Mouse (Mus musculus): ENCODE measurements around the gene Eno3.
A peak's percentile ranks its signal among the peaks of the same experiment; 100 is the strongest.

The Eno3 gene

DNA sequence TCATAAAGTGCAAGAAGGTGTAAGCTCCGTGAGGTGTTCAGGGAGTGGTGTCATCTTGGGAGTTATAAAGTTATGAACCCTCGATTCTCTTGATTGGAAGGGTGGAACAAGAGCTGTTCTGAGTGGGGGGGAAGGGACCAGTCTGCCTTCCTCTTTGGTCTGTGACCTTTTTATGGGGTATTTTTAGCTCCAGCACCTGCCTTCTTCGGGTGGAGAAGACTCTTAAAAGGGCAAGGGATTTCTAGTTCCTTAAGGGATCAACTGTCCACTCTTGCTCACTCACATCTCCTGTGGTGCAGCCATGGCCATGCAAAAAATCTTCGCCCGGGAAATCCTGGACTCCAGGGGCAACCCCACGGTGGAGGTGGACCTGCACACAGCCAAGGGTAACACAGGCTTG is 571 bp downstream of the Eno3 start:
- peak; percentile 51 for DNase-seq (ENCODE audit: low read depth, low spot score)

DNA sequence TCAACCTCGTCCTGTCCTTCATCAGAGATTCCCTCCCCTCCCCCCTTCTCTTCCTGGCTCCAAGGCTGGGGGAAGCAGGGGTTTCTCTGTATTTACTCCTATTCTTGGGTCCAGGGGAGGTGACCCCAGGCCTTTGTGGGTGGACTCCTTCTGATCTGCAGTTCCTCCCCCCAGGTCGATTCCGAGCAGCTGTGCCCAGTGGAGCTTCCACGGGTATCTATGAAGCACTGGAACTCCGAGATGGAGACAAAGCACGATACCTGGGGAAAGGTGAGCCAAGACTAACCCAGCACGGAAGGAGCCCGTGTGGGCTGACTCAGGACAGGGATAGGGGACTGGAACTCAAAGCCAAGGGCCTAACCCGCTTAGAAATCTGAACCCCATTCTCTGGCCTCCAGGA is 989 bp downstream of the Eno3 start:
- DNase-seq (ENCODE audit: low read depth, low spot score) = no peak

DNA sequence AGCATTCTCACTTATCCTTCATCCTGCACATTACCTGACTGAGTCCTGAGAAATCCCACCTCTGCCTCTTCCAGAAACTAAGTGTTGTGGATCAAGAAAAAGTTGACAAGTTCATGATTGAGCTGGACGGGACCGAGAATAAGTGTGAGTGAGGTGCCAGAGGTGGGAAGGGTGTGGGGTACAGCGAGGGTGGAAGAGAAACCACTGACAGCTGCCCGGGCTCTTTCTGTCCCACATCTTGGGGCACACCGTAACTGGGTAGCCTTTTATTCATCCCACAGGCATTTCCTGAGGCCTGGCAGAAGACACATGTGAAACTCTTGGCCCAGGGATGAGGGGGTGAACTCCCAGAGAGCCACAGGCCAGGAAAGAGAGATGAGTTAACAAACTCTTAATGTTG is 1.5 kb downstream of the Eno3 start:
- DNase-seq (ENCODE audit: low read depth, low spot score) = no peak

DNA sequence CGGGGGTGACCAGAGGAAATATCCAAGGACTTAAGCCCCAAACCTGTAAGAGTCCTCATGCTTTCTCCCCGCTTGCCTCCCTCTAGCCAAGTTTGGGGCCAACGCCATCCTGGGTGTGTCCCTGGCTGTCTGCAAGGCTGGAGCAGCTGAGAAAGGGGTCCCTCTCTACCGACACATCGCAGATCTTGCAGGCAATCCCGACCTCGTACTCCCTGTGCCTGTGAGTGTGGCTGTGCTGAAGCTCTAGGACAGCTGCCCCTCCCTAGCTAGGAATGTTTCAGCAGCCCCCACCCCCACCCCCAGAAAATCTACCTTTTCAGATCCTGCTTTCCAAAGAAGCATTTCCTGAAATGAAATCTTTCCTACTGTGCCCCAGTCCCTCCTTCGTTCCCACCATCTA is 1.9 kb downstream of the Eno3 start:
- no peak for DNase-seq (ENCODE audit: low read depth, low spot score)

DNA sequence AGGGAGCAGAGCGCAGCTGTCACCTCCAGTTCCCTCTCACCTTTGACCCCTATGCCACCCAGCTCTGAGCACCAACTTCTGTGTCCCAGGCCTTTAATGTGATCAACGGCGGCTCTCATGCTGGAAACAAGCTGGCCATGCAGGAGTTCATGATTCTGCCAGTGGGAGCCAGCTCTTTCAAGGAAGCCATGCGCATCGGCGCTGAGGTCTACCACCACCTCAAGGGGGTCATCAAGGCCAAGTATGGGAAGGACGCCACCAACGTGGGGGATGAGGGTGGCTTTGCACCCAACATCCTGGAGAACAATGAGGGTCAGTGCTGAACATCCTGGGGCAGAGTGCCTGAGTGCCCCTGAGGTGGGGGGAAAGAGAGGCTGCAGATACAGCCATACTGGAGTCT is 3.6 kb downstream of the Eno3 start:
- no peak for DNase-seq (ENCODE audit: low read depth, low spot score)

DNA sequence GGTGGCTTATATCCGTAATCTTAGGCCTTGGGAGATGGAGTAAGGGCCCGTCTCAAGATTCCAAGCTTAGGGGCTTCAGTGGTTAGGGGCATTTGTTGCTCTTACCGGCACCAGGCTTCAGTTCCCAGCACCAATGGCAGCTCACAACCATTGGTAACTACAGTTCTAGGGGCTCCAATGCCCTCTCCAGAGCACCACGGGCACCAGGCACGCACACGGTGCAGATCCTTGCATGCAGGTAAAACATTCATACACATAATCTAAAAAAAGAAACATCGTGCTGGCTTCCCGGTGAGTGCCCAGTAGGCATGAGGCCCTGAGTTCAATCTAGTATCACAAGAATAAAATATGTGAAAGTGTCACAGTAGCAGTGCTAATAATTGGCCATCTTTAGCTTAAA is 6.1 kb downstream of the Eno3 start:
- no peak for DNase-seq (ENCODE audit: low read depth, low spot score)

DNA sequence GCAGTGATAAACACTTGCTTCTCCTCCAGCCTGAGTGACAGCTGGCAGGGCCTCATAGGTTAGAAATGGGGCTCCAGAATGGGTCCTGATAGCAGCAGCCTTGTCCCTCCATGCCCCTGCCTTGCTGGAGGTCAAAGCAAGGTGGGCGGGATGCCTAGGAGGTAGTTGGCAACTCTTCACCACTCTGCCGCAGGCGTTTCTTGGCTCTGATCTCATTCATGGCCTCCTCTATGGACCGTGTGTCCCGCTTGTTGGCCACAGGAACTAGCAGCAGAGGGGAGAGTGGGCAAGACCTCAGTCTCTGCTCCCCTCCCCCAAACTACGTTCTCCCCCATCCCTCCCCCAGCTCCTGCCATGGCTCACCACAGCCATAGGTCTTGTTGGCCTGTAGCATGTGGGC is 7.0 kb downstream of the Eno3 start:
- no peak for DNase-seq (ENCODE audit: low read depth, low spot score)

DNA sequence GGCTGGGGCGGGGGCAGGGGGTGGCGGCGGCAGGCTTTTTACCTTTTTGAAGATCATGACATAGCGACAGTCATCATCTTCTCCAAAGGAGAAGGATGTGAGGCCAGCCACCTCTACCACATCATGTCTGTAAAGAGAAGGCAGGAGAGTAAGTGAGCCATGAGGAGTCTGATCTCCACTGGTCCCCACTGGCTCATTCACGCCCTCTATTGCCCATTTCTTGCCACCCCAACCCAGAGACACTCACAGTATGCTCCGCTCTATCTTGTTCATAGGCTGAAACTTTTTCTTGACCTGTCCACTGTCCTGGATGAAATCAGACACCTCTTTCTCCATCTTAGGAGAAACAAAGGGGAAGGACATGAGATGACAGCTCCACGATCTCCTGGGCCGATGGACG is 7.7 kb downstream of the Eno3 start:
- DNase-seq (ENCODE audit: low read depth, low spot score) = peak; percentile 15

DNA sequence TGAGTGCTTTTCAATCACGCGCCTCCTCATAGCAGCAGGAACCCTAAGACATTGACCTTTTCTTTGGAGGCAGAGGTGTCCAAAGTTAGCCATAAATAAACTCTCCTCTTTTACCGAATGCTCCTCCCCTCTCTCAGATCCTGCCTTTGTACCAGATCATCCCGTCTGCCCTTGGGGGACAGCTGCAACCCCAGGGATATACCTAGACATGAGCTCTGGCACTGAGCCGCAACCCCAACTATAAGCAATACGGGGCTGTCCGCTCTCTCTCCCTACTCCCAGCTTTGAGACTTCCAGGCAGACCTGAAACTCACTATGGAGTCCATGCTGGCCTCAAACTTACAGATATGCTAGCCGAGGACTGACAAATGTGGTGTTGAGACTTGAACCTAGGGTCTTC is 9.7 kb downstream of the Eno3 start:
- DNase-seq (ENCODE audit: low read depth, low spot score) = no peak

DNA sequence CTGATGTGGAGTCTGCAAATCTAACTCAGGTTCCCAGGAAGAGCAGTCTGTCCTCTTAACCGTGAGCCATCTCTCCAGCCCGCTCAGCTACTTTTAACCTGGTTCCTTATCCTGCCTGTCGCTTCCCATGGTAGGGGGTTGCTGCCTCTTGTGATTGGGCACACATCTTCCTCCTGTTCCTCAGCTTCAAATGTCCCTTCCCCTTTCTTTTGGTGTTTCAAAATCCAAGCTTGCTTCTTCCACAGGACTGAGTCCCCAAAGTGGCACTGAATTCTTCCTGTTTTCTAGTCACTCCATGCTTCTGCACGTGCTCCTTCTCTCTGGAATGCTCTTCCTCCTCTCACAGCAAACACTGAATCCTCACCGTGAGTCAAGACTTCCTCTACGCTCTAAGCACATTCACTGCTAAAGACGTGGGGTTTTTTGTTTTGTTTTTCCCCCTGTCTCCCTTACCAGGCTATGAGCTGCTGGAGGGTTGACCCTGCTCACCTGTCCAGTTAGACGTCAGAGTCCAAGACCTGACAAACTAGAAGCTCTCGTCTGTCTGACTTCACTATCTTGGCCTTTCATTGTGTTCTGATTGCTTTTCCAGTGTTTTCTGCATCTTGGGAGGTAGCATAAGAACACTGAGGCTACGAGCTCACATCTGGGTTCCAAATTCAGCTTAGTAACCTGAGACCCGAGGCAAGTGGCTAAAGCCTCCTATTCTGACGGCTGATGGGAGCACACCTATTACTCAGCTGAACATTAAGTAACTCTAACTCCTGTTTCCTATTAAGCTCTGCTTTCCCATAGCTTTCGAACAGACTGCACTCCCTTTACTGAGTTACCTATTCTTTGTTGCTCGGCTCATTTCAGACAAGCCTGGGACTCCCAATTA is 10.5 kb downstream of the Eno3 start:
- no peak for DNase-seq (ENCODE audit: low read depth, low spot score)

DNA sequence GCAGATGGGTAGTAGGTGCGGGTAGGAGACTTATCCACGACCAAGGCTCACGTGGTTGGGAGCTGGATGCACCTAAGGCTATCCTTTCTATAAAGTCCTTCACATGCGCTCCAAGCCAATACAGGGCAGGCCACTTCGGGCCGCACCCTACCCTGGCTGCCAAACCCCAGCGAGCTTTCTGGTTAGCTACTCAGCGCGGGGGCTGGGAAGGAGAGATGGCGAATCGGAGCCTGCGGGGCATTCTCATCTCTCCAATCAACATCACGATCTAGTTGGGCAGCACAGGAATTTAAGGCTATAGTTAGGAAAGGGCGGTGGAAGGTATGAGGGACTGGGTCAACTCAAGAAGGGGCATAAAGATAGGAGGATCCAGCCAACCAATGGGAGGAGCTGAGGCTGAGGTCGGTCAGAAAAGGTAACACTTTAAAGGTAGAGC is 11.4 kb downstream of the Eno3 start:
- no peak for DNase-seq (ENCODE audit: low read depth, low spot score)

DNA sequence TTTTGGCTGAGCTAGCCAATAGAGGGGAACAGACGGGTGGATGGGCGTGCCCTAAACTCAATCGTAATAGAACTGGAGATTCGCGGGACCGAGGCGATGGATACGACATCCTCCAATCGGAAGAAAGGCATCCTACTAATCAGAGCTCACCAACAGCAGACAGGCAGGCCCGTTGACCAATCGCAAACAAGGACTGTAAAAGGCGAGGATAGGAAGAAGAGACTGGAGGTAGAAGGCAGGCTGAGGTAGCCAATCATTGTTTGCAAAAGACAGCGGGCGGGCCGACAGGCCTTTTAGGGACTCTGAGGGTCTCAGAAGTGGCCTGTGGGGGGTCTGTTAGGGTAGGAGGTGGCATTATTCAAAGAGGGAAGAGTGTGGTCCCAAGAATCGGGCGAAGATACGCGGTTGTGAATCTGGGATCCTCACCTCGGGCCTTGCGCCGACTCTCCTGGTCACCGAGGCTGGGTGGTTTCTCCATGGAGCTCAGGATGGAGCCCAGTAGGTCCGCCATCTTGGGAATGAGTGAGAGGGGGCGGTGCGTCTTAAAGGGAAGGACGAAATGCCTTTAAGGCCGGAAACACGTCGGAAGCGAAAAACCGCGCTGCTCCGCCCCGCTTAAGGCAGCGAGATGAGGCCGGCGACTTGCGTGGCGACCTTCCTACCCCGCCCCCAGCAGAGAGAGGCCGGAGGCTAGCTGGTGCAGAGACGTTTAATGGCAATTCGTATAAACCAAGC is 11.9 kb downstream of the Eno3 start, which contains the start of gene Spag7:
Gene Spag7, minus strand, starts transcription at position 646 of the 735 bp plus-strand sequence.
- peak; percentile 99 for DNase-seq (ENCODE audit: low read depth, low spot score)

DNA sequence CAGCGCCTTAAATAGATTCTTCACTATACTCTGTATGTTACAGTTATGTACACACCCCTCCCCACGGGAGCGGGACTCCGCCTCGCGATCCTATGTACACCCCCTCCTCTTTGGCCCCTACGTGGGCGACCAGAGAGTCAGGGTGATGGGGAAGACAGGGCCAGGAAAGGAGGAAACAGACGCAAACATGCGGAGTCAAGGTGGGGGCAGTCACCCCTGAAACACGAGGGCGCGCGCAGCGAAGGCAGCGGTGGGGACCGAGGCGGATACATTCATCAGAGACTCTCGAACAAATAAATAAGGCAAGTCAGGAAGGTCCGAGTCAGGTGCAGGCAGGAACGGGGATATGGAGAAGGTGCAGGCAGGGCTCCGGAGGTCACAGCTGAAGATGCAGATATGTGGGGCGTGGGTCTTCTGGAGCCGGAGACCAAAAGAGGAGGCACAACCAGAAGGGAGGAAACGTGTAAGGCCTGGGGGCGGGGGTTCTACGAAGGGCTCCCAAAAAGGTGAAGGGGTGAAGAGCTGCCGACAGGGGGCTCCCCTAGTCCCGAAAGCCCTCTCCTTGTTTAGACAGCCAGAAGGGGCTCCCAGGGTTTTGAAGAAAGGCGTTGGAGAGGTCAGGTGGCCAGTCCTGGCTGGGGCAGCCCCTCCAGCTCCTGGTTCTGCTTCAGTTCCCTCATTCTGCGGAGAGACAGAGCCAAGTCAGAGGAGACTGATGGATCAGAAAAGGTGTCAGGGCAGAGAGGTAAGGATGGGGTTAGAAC is 12.8 kb downstream of the Eno3 start:
- DNase-seq (ENCODE audit: low read depth, low spot score) = peak; percentile 94

DNA sequence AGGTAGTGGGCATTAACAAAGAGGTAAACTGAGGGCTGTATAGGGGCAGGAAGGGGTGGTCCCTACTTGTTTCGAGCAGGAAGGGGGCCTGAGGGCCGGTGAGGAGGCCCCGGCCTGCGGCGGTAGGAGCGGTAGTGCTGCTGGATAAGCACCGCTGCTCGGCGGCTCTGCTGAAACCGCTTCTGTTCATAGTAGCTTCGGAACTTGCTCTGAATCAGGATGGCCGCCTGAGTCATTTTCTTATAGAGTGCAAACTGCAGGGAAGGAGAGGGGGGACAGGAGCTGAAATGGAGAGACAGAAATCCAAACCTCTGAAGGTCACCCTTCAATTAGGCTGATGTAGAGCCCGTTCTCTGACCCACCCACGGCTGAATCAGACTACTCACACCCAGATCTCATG is 13.5 kb downstream of the Eno3 start:
- DNase-seq (ENCODE audit: low read depth, low spot score) = no peak

DNA sequence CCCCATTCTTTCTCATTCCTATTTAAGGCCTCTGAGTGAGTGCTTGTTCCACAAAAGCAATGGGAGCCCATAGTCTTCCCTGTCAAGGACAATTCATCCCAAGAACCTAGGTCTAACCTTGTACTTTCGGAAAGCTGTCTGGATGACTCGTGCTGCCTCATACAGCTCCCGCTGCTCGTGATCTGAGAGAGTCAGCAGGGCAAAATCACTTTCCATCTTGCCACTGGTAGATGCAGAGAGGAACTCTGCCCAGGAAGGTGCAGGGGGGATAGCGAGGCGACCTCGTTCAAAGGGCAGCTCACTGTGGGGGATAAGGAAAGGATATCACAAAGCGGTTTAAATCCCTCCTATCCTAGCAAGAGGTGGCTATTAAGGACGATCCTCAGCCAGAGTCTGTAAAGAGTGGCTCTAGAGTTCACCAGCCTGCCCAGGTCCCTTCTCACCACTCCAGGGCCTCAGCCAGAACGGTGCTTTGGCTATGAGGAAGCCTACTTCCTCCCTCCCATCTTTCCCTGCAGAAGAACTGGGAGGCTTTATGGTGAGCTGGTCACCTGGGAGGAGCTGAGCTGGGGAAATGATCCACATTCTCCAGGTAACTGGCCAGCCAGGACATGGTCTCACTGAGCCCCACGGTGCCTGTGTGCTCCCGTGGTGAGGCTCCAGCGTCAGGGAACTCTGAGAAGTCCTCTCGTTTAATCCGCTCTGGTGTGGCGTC is 14.5 kb downstream of the Eno3 start:
- no peak for DNase-seq (ENCODE audit: low read depth, low spot score)

DNA sequence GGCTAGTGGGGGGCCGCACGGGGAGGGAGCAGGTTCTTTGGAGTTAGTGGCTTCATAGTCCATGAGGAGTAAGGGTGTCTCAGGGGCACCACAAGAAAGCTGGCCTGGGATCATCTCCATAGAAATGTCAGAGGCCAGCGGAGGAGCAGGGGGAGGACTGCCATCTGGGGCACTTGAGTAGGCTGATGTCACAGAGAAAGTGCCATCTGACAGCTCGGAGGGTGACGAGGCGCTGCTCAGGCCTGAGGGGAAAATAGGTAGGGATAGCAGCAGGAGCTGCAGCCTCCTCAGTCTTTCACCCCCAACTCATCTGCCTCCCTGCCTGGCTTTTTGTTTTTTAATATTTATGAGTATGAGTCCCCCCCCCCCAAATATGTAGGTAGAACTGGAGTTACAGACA is 17.0 kb downstream of the Eno3 start:
- no peak for DNase-seq (ENCODE audit: low read depth, low spot score)

DNA sequence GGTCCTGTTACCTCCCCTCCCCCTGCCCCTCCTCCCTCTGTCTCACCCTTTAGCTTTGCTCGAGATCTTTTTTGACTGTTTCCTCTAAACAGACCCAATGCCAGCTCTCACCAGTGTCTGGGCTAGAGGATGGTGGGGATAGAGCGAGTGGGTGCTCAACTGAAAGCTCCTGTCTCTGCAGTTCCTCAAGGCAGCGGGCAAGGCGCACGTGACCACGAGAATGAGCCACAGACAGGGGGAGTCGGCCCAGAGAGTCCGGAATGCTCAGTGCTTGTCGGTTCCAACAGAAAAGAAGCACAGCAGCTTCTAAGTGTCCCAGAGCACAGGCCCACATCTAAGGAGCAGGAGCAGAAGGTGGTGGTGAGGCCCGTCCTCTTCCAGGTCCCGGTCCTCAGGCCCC is 17.5 kb downstream of the Eno3 start:
- no peak for DNase-seq (ENCODE audit: low read depth, low spot score)

DNA sequence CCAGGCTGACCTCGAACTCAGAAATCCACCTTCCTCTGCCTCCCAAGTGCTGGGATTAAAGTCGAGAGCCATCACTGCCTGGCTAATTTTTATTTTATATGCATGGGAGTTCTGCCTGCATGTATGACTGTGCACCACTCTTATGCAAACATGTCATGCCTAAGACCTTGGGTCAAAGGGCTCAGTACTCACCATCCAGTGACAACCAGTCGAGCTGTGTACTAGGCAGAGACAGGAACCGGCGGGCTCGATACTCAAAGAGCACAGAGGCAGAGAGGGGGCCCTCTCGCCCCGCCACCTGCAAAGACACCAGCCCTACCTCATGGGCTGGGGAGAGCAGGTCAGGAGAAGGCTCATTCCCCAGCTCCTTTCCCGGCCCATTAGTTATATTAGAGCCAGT is 21.1 kb downstream of the Eno3 start:
- DNase-seq (ENCODE audit: low read depth, low spot score) = no peak

DNA sequence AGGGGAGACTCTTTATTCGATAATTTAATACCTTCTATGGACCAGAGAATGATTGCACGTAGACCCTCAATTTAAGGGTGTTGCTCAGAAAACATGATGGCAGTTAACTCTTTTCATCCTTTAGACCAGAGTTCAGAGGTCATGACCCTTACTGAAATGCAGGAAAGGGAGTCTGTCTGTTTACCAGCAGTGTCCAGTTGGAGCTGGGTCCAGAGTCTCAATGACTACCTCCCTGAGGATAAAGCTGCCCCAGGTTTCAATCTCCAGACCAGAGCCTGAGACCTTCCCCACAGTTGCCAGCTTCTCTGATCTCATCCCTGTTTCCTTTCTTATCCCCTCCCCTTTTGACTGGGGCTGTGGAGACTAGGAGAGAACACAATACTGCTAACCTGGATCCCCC is 21.6 kb downstream of the Eno3 start:
- DNase-seq (ENCODE audit: low read depth, low spot score) = no peak

DNA sequence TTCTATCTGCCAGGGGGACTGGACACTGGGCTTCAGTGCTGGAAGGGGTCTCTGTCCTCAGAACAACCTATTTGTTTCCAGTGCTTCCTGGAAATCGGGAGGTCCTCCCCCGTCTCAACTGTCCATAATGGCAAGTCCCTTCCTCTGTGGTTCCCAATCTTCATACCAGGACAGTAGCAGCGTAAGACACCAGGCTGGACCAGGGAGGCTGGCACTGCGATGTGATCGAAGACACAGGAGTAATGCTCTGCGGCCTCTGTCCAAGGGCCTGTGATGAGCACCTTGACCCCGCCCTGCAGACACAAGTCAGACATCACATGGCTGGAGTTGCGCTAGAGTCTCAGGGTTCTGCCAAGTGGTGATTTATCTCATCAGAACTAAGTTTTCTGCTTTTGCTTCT is 22.4 kb downstream of the Eno3 start:
- no peak for DNase-seq (ENCODE audit: low read depth, low spot score)

DNA sequence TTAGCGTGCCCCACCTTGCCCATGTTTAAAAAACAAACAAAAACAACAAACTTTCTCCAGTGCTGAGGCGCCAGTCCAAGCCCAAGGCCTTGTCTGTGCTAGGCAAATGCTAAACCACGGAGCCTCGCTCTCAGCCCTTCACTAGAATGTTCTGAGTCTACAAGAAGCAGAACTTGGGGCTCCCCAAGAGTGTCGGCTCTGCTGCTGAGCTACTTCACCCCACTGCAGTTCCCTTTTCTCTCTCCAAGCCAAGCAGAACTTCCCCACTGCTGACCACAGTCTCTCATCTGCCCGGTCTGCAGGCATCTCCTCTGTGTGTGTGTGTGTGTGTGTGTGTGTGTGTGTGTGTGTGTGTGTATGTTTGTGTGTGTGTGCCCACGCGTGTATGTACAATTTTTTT is 22.9 kb downstream of the Eno3 start:
- peak; percentile 86 for DNase-seq (ENCODE audit: low read depth, low spot score)

DNA sequence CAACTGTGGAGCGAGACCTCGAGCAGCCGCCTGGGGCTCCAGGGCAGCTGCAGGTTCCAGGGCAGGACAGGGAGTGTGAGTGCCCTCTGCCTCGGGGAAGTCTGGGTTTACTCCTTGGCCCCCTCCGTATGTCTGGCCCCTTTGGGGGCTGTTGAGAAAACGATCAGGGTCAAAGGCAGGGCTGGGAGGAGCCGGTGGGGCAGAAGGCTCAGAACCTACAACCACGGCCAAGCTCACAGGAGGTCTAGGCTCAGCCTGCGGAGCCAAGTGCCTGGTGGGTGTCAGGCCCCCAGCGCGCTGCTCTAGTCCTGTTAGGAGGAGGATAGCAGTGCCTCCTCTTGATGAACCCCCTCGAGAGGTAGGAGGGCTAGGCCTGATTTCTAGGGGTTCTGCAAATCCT is 24.2 kb downstream of the Eno3 start:
- no peak for DNase-seq (ENCODE audit: low read depth, low spot score)

Data from A20 (cell line).